Mouse (Mus musculus) thymus, adult 2 months (tissue): ENCODE results near the gene Gzmm.

Experiments
- CTCF ChIP-seq: fragments of 200-500 bp; IDR thresholded peaks from 2 replicates; pipeline ENCODE4 v1.5.1; 2012; ENCODE audit warnings: mild to moderate bottlenecking, control low read depth, low read length, moderate library complexity, borderline replicate concordance; ENCODE audit not compliant: control insufficient read depth, poor library complexity, insufficient read depth; ENCODE audit errors: extremely low read depth
- POLR2A ChIP-seq: fragments of 200-500 bp; IDR thresholded peaks from 2 replicates; pipeline ENCODE4 v1.6.1; 2012; ENCODE audit warnings: mild to moderate bottlenecking, low read length, control low read depth, moderate library complexity; ENCODE audit not compliant: control insufficient read depth, poor library complexity, insufficient read depth; ENCODE audit errors: extremely low read depth

DNA sequence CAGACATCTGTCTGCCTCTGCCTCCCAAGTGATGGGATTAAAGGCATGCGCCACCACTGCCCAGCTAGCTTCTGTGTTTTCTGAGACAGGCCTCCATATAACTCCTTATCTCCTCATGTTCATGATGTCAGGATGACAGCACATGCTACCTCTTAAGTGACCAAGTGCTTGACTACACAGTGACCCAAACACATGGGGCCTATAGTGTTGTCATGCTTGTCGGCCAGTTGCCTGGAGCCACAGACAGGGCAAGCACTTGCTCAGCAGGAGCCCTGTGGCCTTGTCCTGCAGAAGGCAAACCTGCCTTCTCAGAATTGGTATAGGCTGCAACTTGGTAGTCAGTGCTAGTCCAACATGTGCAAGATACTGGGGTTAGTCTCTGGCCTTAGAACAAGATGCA lies 2.6 kb upstream of the Gzmm start:
- TF ChIP-seq CTCF: no peak
- TF ChIP-seq POLR2A: no peak
